Mouse (Mus musculus) heart, embryonic 16.5 days (tissue): ENCODE measurements around the gene H2afv. TPM values are rescaled to one million over a fixed set of nuclear protein-coding genes. Genes with fewer than 3 reads are reported as not detected.
A peak's percentile ranks its signal among the peaks of the same experiment; 100 is the strongest.

Source experiments
- ATAC-seq: fragments of 200-750 bp; cut with Nextera tagmentation; replicated peaks from 2 replicates; pipeline ENCODE4 v1.8.0; 2017; ENCODE audit warnings: moderate number of reproducible peaks; ENCODE audit not compliant: insufficient read depth, low FRiP score; ENCODE audit errors: extremely low read depth
- H3K27ac ChIP-seq: fragments of 300-500 bp; sonication (generic); 2 replicates; pipeline ENCODE4 v1.5.1; 2014; ENCODE audit warnings: mild to moderate bottlenecking, low read length, control low read depth, moderate library complexity
- H3K27me3 ChIP-seq: fragments of 300-500 bp; sonication (generic); 2 replicates; pipeline ENCODE4 v1.6.1; 2014; ENCODE audit warnings: low read length, mixed read lengths; ENCODE audit not compliant: control insufficient read depth, insufficient read depth
- H3K36me3 ChIP-seq: fragments of 300-500 bp; sonication (generic); 2 replicates; pipeline ENCODE4 v1.6.1; 2014; ENCODE audit not compliant: control insufficient read depth, insufficient read depth
- H3K4me1 ChIP-seq: fragments of 300-500 bp; sonication (generic); 2 replicates; pipeline ENCODE4 v1.6.1; 2014; ENCODE audit warnings: low read length, mixed read lengths; ENCODE audit not compliant: control insufficient read depth, insufficient read depth
- H3K4me2 ChIP-seq: fragments of 300-500 bp; sonication (generic); 2 replicates; pipeline ENCODE4 v1.6.1; 2014; ENCODE audit warnings: low read depth, mild to moderate bottlenecking, control low read depth, low read length
- H3K4me3 ChIP-seq: fragments of 300-500 bp; sonication (generic); 2 replicates; pipeline ENCODE4 v1.5.1; 2014; ENCODE audit warnings: mild to moderate bottlenecking, control low read depth, low read length
- H3K9ac ChIP-seq: fragments of 300-500 bp; sonication (generic); 2 replicates; pipeline ENCODE4 v1.6.1; 2014; ENCODE audit warnings: low read length, control low read depth
- H3K9me3 ChIP-seq: fragments of 300-500 bp; sonication (generic); replicated peaks from 2 replicates; pipeline ENCODE4 v1.6.1; 2016; ENCODE audit warnings: low read length; ENCODE audit not compliant: control insufficient read depth
- WGBS: fragments of 180-500 bp; shearing (Covaris S2); extraction: QIAGEN DNeasy Blood & Tissue Kit; methylation state at CpG from one replicate; pipeline ENCODE4 v1.1.7; 2014; 5-methylcytosine and 5-hydroxymethylcytosine counted together
- microRNA-seq: library from miRNA; unstranded; fragments of <30 nt; microRNA quantifications from one replicate; pipeline ENCODE4, GENCODE M21; 2017
- polyA plus RNA-seq: library from polyadenylated mRNA; unstranded; fragments of >200 nt; fragmentation: Nextera tagmentation; extraction: Ambion mirVana; gene quantifications from 2 replicates; pipeline ENCODE4 v1.2.1, GENCODE M21; 2015

H2afv gene
- polyA plus RNA-seq, 1 experiment from 2014 or later: 358 TPM

DNA sequence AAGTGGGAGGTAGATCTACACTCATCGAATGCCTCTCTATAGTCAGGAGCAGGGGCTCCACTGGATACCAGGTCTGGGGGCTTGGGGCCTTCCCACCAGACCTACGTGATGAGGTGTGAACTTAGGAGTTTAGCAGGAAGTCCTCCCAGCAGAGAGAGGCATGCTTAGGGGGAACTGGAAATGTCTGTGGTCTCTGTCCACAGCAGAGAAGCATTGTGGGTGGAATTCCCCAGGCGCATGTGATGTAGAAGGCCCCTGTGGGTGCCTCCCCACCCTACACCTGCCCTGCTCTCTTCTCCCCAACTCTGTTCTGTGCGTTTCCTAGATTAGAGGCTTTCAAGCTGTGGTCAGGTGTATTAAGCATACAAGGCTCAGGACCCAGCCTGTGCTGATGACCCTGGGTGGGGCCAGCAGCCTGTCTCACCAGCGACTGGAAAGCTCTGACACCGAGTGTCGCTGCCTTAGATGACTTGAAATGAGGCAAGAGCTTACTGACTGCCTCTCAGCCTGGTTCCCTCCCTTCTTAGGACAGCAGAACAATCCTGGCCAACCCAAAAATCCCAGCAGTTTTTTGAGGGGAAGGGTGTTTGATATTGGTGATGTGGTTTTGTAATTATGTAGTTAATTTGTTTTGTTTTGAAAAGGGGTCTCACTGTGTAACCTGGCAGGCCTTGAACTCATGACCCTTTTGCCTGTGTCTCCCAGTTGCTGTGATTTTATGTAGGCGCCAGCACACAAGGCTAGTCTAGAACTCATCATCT, 52.5 kb downstream of the H2afv start:
- H3K9me3 ChIP-seq: no peaks in the 10 kb centered on the region
- H3K9ac ChIP-seq: no peak overlapping the region
- no peak for ATAC-seq
- H3K4me3 ChIP-seq: no peak overlapping the region
- 81% methylated on average over 8 of the region's 8 CpGs for WGBS
- H3K27me3 ChIP-seq: no peaks in the 10 kb centered on the region
- no peak overlapping the region for H3K4me2 ChIP-seq
- H3K36me3 ChIP-seq: peaks cover 19% of the 10 kb centered on the region; the same call in 1 of the 2 replicates
- no peak overlapping the region for H3K27ac ChIP-seq
- H3K4me1 ChIP-seq: peaks cover 7% of the 10 kb centered on the region

DNA sequence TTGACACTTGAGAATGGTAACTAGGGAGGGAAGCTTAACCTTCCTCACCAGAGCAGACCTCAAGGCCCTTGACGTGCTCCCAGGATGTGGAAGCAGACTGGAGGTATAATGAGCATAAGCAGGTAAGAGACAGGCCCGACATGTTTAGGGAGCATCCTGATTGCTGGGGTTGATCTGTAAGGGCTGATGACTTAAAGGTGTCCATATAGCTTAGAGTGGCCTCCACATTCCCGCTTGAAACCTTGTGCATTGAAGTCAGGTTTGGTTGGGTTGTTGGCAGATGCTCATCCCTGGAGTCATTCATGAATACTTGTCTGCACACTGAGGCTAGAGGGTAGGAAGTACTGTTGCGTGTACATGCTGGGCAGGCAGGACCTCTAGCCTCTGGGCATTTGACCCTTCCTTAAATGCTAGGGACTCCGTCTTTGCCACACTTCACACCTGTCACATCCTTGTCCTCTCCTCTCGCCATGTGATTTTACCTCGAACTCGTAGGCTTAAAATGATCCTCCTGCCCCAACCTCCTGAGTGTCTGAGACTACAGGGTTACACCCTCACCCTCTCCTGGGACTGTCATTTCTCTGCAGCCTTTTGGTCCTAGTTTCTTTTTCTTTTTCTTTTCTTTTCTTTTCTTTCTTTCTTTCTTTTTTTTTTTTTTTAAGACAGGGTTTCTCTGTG, 53.7 kb downstream of the H2afv start:
- H3K9ac ChIP-seq: peak overlapping the region; percentile 94; the same call in 1 of the 2 replicates
- ATAC-seq: no peak
- 84% methylated on average over 8 of the region's 8 CpGs for WGBS

DNA sequence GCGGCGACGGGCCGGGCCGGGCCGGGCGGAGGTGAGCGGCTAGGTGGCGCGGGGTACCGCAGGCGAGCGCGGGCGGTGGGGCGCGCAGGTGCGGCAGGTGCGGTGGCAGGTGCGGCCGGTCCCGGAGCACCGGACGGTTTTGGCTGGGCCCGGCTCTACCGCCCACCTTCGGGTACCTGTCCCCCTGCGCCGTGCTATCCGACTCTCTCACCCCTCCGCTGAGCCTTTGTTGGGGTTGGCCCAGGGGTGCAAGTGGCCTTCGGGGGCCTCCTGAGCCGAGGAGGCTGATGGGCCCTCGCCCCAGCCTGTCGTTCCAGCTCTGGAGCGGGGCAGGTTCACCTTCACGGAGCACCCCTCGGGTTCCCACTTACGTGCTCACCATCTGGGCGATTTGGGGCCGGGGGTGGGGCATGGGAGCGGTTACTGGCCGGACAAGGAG, 54.7 kb downstream of the H2afv start:
- ATAC-seq: peak; percentile 10; the same call in 1 of the 2 replicates
- under 1% methylated on average over 36 of the region's 43 CpGs for WGBS

More for the DNA sequence above, 53.7 kb downstream of the H2afv start:
- peaks cover 7% of the 10 kb centered on the region for H3K4me1 ChIP-seq
- H3K27me3 ChIP-seq: no peaks in the 10 kb centered on the region
- H3K4me2 ChIP-seq: peak overlapping the region; percentile 94
- peaks cover 8% of the 10 kb centered on the region; the same call in 1 of the 2 replicates for H3K36me3 ChIP-seq
- H3K9me3 ChIP-seq: no peaks in the 10 kb centered on the region
- peak overlapping the region; percentile 94 for H3K4me3 ChIP-seq
- no peak overlapping the region for H3K27ac ChIP-seq

DNA sequence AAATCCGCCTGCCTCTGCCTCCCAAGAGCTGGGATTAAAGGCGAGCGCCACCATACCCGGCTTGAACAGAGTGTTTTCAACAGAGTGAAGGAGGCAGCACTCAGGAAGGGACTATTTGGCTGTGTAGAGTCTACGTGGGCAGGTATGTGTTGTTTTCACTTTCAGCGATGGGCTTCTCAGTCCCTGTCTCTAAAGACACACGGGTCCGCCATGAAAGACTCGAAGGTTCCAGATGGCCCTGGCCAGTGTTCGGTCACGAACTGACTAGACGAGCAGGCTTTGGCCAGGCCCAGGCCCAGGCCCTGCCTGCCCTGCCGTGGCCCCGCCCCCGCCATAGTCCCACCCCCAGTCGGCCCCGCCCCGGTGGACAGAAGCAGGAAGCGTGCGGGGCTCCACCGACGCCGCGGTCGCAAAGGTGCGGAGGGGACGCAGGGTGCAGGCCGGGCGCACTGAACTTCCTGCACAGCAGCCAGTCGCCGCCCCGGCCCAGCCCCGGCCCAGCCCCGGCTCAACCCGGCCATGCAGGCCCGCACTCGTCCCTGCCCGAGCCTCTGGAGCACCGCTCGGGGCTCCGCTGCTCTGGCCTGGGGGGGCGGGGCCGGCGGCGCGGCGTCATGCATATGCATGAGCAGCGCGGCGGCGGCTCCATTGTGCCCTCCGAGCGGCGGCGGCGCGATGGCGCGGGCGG, 55.4 kb downstream of the H2afv start, which contains the start of gene Zmiz2:
Zmiz2 (plus strand) TSS at position 349 of the 688 bp plus-strand sequence.
- peaks cover 7% of the 10 kb centered on the region for H3K4me1 ChIP-seq
- WGBS: 6% methylated on average over 54 of the region's 60 CpGs
- H3K27ac ChIP-seq: peak within 1 kb of the TSS; percentile 96

More for the DNA sequence above, 54.7 kb downstream of the H2afv start:
- Histone ChIP-seq H3K4me3 (peak overlapping the region; percentile 94), H3K27ac (peak overlapping the region; percentile 53), H3K27me3 (no peaks in the 10 kb centered on the region), H3K9ac (peak overlapping the region; percentile 94), H3K4me1 (peaks cover 7% of the 10 kb centered on the region), H3K36me3 (peaks cover under 1% of the 10 kb centered on the region; the same call in 1 of the 2 replicates), H3K4me2 (peak overlapping the region; percentile 94), H3K9me3 (no peaks in the 10 kb centered on the region)

DNA sequence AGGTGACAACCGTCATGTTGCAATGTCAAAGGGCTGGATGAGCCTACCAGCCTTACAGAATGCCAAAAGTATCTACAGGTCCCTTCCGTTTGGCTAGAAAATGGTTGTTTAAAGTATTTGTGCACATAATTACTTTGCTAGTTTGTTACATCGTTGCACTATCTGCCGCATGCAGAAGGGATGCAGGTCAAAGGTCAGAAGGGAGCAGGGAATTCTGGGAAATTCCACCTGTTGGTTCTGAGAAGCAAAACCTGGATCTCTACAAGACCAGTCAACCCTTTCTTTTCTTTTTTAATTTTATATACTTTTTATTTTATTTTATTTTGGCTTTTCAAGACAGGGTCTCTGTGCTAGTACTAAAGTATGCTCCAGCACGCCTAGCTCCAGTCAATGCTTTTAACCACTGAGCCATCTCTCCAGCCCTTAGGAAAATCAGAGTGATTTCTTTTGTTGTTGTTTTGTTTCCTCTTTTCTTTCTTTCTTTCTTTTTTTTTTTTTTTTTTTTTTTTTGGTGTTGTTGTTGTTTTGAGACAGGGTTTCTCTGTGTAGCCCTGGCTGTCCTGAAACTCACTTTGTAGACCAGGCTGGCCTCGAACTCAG, 56.0 kb downstream of the H2afv start:
- Histone ChIP-seq H3K9ac (peak overlapping the region; percentile 94), H3K27me3 (no peaks in the 10 kb centered on the region)
- no peak for ATAC-seq

More for the DNA sequence above, 55.4 kb downstream of the H2afv start, which contains the start of gene Zmiz2:
- peak within 1 kb of the TSS; percentile 94 for H3K9ac ChIP-seq
- H3K9me3 ChIP-seq: no peaks in the 10 kb centered on the region
- H3K4me3 ChIP-seq: peak within 1 kb of the TSS; percentile 94
- H3K4me2 ChIP-seq: peak within 1 kb of the TSS; percentile 94
- ATAC-seq: peak; percentile 97
- no peaks in the 10 kb centered on the region for H3K27me3 ChIP-seq
- no peaks in the 10 kb centered on the region; the same call in 1 of the 2 replicates for H3K36me3 ChIP-seq

DNA sequence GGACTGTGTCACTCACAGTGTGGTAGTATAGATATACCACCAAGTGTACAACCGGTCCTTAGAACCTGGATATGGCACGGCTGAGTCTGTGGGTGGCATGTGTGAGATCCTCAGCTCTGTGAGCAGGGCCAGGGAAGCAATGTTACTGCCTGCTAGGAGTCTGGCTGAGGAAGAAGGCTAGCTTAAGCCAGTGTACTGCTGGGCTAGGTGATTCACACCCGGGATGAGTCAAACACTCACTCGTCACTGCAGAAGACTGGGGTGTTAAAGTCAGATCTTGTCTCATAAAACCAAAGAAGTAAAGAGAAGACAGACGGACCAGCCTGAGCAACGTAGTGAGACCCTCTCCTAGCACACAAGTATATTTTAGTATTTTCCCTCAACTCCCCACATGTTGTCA, 63.3 kb downstream of the H2afv start:
- Histone ChIP-seq H3K27ac (no peak overlapping the region), H3K9ac (no peak overlapping the region), H3K36me3 (no peaks in the 10 kb centered on the region), H3K9me3 (no peaks in the 10 kb centered on the region), H3K27me3 (no peaks in the 10 kb centered on the region), H3K4me3 (no peak overlapping the region), H3K4me2 (no peak overlapping the region), H3K4me1 (no peaks in the 10 kb centered on the region)
- ATAC-seq: no peak
- 82% methylated on average over 6 of the region's 6 CpGs for WGBS

More for the DNA sequence above, 56.0 kb downstream of the H2afv start:
- 86% methylated on average over 6 of the region's 6 CpGs for WGBS
- Histone ChIP-seq H3K4me1 (peaks cover 7% of the 10 kb centered on the region), H3K9me3 (no peaks in the 10 kb centered on the region), H3K4me2 (peak overlapping the region; percentile 49; the same call in 1 of the 2 replicates), H3K36me3 (no peaks in the 10 kb centered on the region; the same call in 1 of the 2 replicates), H3K4me3 (peak overlapping the region; percentile 94), H3K27ac (peak overlapping the region; percentile 96)

Small RNA genes lying within 50 kb of the gene (microRNA-seq; reads per million reads assigned to microRNA genes)
- not detected for gene Gm22123
- gene Mir7651: not detected

Other genes starting within 250 kb of the H2afv start
- 0.25 and 0.39 TPM in 2 replicates for gene A730071L15Rik, start 244.4 kb downstream of the H2afv start, polyA plus RNA-seq
- gene Nudcd3, start 244.0 kb downstream of the H2afv start, polyA plus RNA-seq: 35.9 and 38.8 TPM in 2 replicates
- 0.02 and 0.34 TPM in 2 replicates for gene Npc1l1, start 214.3 kb downstream of the H2afv start, polyA plus RNA-seq
- 54.1 and 57.9 TPM in 2 replicates for gene Ddx56, start 176.7 kb downstream of the H2afv start, polyA plus RNA-seq
- 85.5 and 87.2 TPM in 2 replicates for gene Tmed4, start 169.6 kb downstream of the H2afv start, polyA plus RNA-seq
- 316 and 340 TPM in 2 replicates for gene Ogdh, start 152.8 kb downstream of the H2afv start, polyA plus RNA-seq
- 7.4 and 8.7 TPM in 2 replicates for gene Zmiz2, start 55.4 kb downstream of the H2afv start, polyA plus RNA-seq
- gene Ppia, start 29.0 kb downstream of the H2afv start, polyA plus RNA-seq: 3,856 and 4,038 TPM in 2 replicates
- gene Purb, start 31.5 kb upstream of the H2afv start, polyA plus RNA-seq: 22.1 and 24.2 TPM in 2 replicates
- 3.4 and 6.8 TPM in 2 replicates for gene Myo1g, start 76.5 kb upstream of the H2afv start, polyA plus RNA-seq
- 58.7 TPM in 2 replicates for gene Ccm2, start 102.4 kb upstream of the H2afv start, polyA plus RNA-seq
- gene Nacad, start 161.6 kb upstream of the H2afv start, polyA plus RNA-seq: 1.0 and 1.1 TPM in 2 replicates
- gene Tbrg4, start 181.6 kb upstream of the H2afv start, polyA plus RNA-seq: 49.8 and 51.0 TPM in 2 replicates
- not detected in 2 replicates for gene Wap, start 194.2 kb upstream of the H2afv start, polyA plus RNA-seq
- gene Ramp3, start 214.1 kb upstream of the H2afv start, polyA plus RNA-seq: 4.3 and 5.9 TPM in 2 replicates